Mouse (Mus musculus) urinary bladder, postnatal 10 days (tissue): ENCODE measurements around the gene Btbd35f29.
"Not testable (repeated sequence)": the region's sequence is repeated elsewhere in the genome, so short reads cannot be mapped to it uniquely, and the experiment has no call there.

Source experiments
- DNase-seq: peaks from one replicate; pipeline ENCODE4 v3.0.0; 2022; ENCODE audit warnings: low spot score

Btbd35f29 gene

GRCm38 (mm10) chrX:31117374-31117773 lies at the start of gene Btbd35f29:
Btbd35f29 (plus strand) TSS chrX:31117674.
- not testable (repeated sequence) for DNase-seq

GRCm38 (mm10) chrX:31141416-31141815 lies 23.9 kb downstream of the Btbd35f29 start:
- DNase-seq, result not testable (repeated sequence)

- DNase-seq, result not testable (repeated sequence)
Observed at GRCm38 (mm10) chrX:31145144-31145543, 27.7 kb downstream of the Btbd35f29 start.

GRCm38 (mm10) chrX:31145835-31146234 lies 28.4 kb downstream of the Btbd35f29 start:
- DNase-seq, result not testable (repeated sequence)

- DNase-seq, result not testable (repeated sequence)
Observed at GRCm38 (mm10) chrX:31158534-31159085, 41.1 kb downstream of the Btbd35f29 start.

- not testable (repeated sequence) for DNase-seq
Observed at GRCm38 (mm10) chrX:31159450-31160322, 42.2 kb downstream of the Btbd35f29 start.

- not testable (repeated sequence) for DNase-seq
Observed at GRCm38 (mm10) chrX:31160554-31160953, 43.1 kb downstream of the Btbd35f29 start.

GRCm38 (mm10) chrX:31162638-31163037 lies 45.2 kb downstream of the Btbd35f29 start:
- not testable (repeated sequence) for DNase-seq

GRCm38 (mm10) chrX:31165193-31165592 lies 47.7 kb downstream of the Btbd35f29 start:
- DNase-seq, result not testable (repeated sequence)
